Mouse (Mus musculus) adrenal gland, postnatal 10 days (tissue): ENCODE measurements around the gene Gm3336. TPM values are rescaled to one million over a fixed set of nuclear protein-coding genes. Genes with fewer than 3 reads are reported as not detected.

Experiments
- DNase-seq: peaks from one replicate; pipeline ENCODE4 v3.0.0; 2021; ENCODE audit warnings: mixed read lengths
- total RNA-seq, 2 experiments: library from RNA; stranded (reverse); gene quantifications; 2 replicates each; pipeline ENCODE4 v1.2.3; 2021

Gm3336 gene
- total RNA-seq, 2 experiments from 2014 or later: not detected

DNA sequence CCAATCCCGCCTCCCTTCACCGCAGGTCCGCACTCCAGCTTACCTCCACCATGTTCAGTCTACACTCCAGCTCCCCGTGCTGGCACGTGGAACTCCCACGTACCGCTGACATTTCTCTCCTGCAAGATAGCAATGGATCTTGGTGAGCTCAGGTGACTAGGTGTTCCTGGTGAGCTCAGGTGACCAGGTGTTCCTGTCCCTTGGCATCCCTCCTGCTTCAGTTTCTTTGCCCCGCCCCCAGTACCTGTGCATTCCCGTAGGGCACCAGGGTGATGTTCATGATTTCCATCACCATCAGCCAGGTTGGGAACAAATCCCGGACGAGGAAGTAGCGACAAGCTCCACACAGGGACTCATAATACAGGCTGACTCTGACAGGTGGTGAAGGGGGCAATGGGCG is 46.3 kb downstream of the Gm3336 start:
- DNase-seq: no peak

DNA sequence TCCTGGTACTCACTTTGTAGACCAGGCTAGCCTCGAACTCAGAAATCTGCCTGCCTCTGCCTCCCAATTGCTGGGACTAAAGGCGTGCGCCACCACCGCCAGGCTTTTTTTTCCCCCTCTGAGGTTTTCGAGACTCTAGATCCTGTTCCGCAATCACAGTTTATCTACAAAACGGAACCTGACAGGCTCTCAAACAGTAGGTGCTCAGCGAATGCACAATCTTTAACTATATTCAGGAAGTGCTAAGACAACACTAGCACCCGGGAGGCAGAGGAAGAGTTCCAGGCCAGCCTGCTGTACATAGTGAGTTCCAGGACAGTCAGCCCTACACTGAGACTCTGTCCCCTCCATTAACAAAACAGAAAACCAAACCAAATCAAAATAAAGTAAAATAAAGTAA is 47.0 kb downstream of the Gm3336 start:
- DNase-seq: no peak

DNA sequence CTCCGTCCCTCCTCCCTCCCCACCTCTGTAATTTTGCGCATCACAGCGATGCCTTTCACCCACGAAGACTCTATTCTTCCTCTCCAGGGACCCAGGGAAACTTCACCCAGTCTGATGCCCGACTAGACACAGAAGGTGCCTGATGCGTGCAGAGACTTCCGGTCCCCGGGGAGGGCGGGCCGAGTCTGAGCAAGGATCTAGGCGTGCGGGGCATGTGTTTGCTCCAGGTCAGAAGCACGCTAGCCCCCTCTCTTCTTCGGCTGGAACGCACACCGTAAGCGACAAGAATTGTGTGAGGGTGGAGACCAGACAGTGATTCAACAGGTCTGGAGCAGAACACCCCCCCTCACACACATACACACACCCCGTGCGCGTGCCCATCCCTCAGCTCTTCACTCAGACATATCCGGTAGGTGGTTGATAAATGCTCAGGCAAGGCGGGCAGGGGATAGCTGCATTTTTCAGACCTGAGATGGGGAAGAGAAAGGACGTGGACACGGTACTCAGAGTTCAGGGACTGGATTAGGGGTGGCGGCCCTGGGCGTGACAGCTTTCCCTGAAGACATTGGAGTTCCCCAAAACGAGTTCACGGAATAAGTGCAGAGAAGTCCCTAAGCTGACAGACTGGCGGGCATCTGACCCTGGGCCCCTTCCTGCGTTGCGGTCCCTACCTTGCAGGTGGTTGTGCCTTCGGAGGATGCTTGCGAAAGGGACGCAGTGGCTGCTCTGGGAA is 47.7 kb downstream of the Gm3336 start:
- DNase-seq: peak; percentile 60

DNA sequence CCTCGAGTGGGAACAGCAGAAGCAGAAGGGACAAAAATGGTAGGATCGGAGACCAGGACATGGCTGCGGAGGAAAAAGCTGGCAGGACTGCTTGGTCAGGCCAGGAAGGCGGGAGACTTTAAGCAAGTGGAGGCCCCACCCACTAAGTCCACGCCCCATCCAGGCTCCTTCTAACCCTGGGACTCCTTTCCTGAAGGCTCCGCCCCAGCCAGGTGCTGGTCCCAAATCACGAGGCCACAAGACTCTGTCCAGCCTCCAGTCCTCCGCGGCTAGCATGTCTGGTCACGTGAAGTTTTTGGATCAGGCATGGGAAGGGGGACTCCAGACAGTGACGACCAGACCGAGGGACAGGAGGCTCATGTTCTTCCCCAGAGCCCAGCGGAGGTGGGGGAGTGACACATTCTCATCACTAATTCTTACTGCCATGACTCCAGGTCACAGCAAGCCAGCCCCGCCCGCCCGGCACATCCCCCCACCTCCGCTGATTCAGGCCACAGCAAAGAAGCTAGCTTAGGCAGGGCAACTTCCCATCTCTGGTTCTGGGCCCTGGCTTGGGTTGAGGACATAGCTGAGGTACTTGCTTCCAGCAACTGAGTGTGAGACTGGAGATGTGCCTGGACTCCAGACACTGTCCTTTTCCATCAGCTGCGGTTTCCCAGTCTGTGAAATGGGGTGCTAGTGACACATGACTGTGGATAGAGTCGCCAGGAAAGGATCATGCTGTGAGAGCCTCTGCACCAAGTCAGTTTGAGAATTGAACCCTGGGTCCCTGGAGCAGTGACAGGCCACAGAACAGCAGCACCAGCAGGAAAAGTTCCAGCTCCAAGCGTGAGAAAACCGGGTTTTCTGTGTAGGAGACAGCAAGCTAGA is 48.5 kb downstream of the Gm3336 start:
- peak; percentile 77 for DNase-seq

DNA sequence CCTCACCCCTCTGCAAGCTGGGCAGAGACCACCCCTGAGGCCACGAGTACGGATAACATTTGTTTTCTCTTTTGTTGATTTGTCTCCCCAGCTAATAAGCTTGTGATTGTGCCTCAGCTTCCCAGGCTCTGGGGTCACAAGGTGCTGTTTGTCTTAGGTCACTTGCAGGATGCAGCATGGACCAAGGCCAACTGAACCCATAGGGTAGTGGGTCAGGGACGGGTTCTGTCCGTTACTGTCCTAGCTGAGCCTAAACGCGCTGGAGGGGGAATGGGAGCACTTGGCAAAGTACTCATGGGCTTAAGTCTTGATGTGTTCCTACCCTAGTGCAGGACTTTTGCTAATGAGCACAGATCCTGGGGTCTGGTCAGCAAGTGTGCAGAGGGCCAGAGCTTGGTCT is 49.2 kb downstream of the Gm3336 start:
- no peak for DNase-seq

DNA sequence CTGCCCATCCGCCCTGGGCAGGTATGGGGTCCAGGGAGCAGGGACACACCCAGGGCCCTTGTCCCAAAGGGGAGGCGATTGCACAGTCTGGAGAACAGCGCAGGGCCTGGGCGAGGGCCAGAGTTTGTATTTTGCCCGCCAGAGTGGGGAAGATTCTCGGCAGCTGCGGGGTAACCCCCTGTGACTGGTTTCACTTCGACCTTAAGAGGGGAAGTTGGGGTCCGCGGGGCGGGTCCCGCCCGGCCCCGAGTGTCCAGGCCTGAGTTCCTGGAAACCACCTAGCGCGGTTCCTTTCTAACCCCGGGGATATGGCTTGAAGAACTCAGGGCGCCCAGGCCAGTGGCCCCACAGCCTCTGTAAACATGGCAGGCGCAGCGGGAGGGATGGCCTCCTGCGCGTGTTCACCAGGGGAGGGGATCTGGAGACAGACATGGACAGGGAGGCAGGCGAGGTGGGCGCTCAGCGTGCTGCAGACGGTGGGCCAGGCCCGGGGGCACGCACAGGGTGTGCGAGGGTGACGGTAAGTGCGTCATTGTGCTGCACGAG is 50.0 kb downstream of the Gm3336 start:
- no peak for DNase-seq

DNA sequence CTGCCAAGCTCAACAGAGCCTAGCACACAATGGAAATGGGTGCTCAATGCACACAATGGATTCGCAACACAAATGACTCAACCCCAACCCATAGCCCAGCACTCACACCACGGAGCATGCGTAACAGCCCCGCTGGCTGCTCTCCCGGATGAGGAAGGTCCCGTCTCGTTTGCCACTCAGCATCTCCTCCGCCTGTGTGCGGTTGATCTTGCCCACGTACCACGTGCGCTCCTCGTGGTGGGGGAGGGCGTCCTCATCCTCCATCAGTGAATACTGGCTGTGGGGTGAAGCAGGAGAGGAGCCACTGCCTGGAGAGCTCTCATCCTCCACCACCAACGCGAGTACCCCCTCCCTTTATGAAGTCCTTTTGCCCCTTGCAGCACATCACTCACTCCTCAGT is 50.6 kb downstream of the Gm3336 start:
- DNase-seq: no peak

DNA sequence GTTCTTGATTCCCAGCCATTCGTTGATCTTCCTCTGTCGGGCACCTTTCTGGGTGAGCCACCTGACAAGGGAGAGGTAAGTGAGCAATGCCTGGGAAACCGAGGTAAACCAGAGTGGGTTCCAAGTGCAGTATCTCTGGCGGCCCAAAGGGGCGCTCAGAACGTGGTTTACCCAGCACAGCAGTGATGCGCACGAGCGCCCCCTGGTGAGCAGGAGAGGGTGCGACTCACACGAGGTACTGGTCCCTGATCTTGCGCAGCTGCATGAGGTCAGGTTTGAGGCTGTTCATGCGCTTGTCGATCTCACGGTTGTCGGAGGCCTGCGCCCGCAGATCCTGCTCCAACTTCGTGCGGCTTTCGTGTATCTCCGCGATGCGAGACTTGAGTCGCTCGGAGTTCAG is 51.0 kb downstream of the Gm3336 start:
- DNase-seq: peak; percentile 98

DNA sequence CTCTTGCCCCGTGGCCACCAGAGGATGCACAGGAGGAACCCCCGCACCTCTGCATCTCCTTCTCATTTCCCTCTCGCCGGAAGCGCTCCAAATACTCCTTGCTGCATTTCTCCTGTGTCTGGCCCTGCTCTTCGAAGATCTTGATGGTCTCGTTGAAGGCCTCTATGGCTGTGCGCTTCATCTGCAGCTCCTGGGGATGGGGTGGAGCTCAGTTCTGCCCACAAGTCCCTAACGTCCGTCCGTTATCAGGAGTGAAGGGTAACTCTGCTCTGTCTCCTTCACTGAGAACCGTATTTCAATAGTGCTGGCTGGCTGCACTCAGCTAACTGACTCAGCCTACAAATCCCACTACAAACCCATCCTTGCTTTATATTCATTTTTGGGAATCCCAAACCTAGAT is 51.5 kb downstream of the Gm3336 start:
- DNase-seq: no peak

DNA sequence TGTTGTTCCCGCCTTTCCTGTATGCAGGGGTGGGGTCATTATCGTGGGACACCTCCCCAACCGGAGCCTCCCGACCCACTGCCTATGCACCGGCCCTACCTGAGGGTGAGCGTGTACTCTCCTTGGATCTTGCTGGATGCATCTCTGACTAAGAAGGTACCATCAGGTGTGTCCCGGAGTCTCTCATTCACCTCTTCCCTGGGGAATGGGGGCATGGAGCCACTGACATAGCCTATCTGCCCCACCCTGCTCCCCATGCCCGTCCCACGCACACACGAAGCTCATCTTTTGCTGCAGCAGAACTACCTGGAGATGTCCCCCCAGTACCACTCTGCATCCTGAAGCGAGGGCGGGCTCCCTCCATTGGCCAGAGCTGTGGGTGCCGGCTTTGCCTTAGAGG is 52.4 kb downstream of the Gm3336 start:
- DNase-seq: no peak

DNA sequence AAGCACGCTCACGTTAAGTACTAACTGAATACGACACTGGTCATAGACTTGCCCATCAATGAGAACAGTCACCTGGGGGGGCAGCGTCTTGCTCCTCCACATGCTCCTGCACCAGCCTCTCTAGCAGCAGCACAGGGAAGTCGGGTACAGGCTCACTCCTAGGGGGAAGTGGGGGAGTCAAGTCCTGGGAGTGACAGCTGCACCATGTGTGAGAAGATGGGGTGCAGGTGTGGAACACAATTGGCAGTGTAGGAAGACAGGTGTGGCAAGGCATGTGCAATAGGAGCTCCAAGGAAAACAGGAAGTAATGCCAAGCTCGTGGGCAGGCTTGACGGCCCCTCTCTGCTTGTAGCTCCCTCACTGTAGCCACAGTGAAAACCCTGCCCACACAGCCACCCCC is 52.9 kb downstream of the Gm3336 start:
- no peak for DNase-seq

DNA sequence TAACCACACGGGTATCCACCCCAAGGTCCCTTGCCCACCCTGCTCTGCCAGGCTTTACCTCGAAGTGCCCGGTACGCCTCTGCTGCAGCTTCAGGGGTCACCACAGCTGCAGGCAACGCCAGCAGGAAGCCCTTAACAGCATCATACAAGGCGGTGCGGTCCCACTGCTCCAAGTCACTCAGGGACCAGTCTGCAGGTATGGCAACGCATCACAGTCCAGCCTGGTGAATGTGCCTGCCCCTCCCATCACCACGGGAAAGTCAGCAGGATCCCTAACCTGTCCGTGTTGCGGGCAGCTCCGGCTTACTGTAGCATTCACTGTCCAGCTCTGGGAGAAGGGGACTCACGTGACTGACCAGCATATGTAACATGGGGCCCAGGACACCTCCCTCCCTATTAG is 53.7 kb downstream of the Gm3336 start:
- DNase-seq: no peak

Other genes with a start within 250 kb of the Gm3336 start
- gene Klhl26, start 241.6 kb upstream of the Gm3336 start, total RNA-seq: 10 to 100 TPM; 14.0 to 15.1 TPM
- 1 to 10 TPM; 2.9 to 4.5 TPM for gene Tmem59l, start 231.2 kb upstream of the Gm3336 start, total RNA-seq
- under 1 TPM; 0.21 to 0.42 TPM for gene Crlf1, start 225.4 kb upstream of the Gm3336 start, total RNA-seq
- gene Rex1bd, start 211.8 kb upstream of the Gm3336 start, total RNA-seq: 100 to 1,000 TPM; 121 to 130 TPM
- 1,000 to 10,000 TPM; 1,751 to 1,916 TPM for gene Uba52, start 207.7 kb upstream of the Gm3336 start, total RNA-seq
- gene Fkbp8, start 190.8 kb upstream of the Gm3336 start, total RNA-seq: 100 to 1,000 TPM; 226 to 250 TPM
- gene Kxd1, start 190.6 kb upstream of the Gm3336 start, total RNA-seq: 10 to 100 TPM; 84.0 to 97.4 TPM
- 10 to 100 TPM; 22.2 to 26.3 TPM for gene Ell, start 179.1 kb upstream of the Gm3336 start, total RNA-seq
- 10 to 100 TPM; 59.4 to 59.8 TPM for gene Isyna1, start 124.2 kb upstream of the Gm3336 start, total RNA-seq
- 10 to 100 TPM; 92.0 to 96.9 TPM for gene Ssbp4, start 109.7 kb upstream of the Gm3336 start, total RNA-seq
- gene Lrrc25, start 102.4 kb upstream of the Gm3336 start, total RNA-seq: 1 to 10 TPM; 3.3 to 3.6 TPM
- 1 to 10 TPM in 1 of 2 experiments, under 1 TPM in 1; 0.79 to 1.7 TPM for gene Gdf15, start 86.1 kb upstream of the Gm3336 start, total RNA-seq
- gene Pgpep1, start 58.2 kb upstream of the Gm3336 start, total RNA-seq: 10 to 100 TPM; 65.7 to 80.6 TPM
- 10 to 100 TPM; 91.5 to 94.7 TPM for gene Lsm4, start 45.3 kb upstream of the Gm3336 start, total RNA-seq
- 100 to 1,000 TPM; 149 to 185 TPM for gene Jund, start 19.6 kb upstream of the Gm3336 start, total RNA-seq
- under 1 TPM; 0.15 to 0.30 TPM for gene Iqcn, start 15.1 kb upstream of the Gm3336 start, total RNA-seq
- gene Pde4c, start 5.2 kb downstream of the Gm3336 start, total RNA-seq: 1 to 10 TPM; 2.4 to 2.8 TPM
- 10 to 100 TPM; 53.3 to 53.9 TPM for gene Rab3a, start 36.1 kb downstream of the Gm3336 start, total RNA-seq
- gene Mpv17l2, start 42.4 kb downstream of the Gm3336 start, total RNA-seq: 100 to 1,000 TPM in 1 of 2 experiments, 10 to 100 TPM in 1; 92.9 to 106 TPM
- gene Pik3r2, start 58.2 kb downstream of the Gm3336 start, total RNA-seq: 10 to 100 TPM; 37.7 to 46.4 TPM
- gene Mast3, start 86.5 kb downstream of the Gm3336 start, total RNA-seq: 10 to 100 TPM; 17.7 to 22.8 TPM
- under 1 TPM; 0.67 to 0.87 TPM for gene Il12rb1, start 89.9 kb downstream of the Gm3336 start, total RNA-seq
- gene Arrdc2, start 121.2 kb downstream of the Gm3336 start, total RNA-seq: 10 to 100 TPM; 11.2 to 13.8 TPM
- 1 to 10 TPM; 3.0 to 3.1 TPM for gene Kcnn1, start 144.7 kb downstream of the Gm3336 start, total RNA-seq
- gene Ccdc124, start 155.4 kb downstream of the Gm3336 start, total RNA-seq: 10 to 100 TPM; 42.0 to 42.6 TPM
- under 1 TPM; 0.27 to 0.42 TPM for gene Slc5a5, start 174.2 kb downstream of the Gm3336 start, total RNA-seq
- gene Rpl18a, start 178.9 kb downstream of the Gm3336 start, total RNA-seq: 1,000 to 10,000 TPM; 1,717 to 1,755 TPM
- gene Map1s, start 187.4 kb downstream of the Gm3336 start, total RNA-seq: 10 to 100 TPM; 26.7 to 30.2 TPM